Mouse (Mus musculus): ENCODE data around the gene Hoxb5.

Gene Hoxb5

DNA sequence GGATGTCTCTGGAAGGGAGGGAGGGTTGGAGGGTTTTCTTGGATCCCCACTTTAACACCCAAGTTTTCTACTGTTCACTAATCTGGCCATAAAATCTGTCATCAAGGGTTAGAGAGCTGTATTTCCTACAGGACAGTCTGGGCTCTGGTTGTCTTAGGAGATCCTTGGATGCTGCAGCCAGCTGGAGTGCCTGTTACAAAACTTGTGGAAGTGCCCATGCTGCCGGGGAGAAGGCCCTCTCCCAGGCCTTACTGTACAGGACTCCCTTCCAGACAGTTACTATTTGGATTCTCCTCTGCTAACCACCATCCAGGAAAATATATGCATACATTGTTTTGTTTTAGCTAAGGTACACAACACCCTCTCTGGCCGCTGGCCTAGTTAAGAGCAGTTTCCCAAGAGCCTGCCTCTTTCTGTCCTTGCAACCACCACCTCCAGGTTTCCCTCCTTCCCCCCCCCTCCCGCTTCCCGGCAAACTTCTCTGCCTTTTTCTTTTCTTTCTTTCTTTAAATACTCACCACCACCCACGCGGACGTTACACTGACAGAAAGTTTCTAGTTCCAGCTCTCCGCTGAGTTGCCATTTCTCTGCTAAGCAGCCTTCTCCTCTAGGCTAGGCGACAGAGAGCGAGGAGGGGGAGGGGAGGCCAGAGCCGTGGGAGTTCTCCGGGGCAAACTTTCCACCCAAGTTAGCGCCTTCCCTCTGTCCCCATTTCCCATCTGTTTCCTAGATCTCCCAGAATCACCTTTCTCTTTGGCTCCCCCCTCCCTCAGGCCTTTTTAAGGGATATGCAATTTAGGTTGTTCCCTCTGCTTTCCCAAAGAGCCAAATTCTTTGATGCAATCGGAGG lies 46.6 kb downstream of the Hoxb5 start:
- in situ Hi-C loops (cut with MboI, MseI) = no loop called here

- in situ Hi-C loops (cut with MboI, MseI) = no loop called here
Observed at GRCm38 (mm10) chr11:96350341-96350624, 47.1 kb downstream of the Hoxb5 start, which contains the start of gene Hoxb2. Gene Hoxb2, plus strand, starts transcription at chr11:96350525.

DNA sequence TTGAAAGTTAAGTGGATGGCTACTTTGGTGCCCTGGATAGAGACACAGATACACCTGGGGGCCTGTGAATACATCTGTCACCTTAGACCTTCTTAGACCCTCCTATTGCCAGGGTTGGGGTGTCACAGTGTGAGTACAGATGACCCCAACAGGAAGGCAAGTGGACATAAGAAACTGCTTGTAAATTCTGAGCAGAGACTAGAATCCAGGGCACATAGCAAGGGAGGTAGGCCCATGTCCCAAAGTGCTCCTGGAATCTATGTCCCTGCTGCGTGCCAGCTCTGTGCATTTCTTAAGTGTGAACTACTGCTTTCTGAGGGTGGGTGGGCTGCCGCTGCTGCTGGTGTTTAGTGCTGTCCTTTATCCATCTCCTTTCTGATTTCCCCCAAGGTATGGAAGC lies 47.7 kb downstream of the Hoxb5 start:
- in situ Hi-C loops (cut with MboI, MseI) = no loop called here

GRCm38 (mm10) chr11:96351312-96351711 lies 48.2 kb downstream of the Hoxb5 start:
- in situ Hi-C loops (cut with MboI, MseI) = no loop called here

DNA sequence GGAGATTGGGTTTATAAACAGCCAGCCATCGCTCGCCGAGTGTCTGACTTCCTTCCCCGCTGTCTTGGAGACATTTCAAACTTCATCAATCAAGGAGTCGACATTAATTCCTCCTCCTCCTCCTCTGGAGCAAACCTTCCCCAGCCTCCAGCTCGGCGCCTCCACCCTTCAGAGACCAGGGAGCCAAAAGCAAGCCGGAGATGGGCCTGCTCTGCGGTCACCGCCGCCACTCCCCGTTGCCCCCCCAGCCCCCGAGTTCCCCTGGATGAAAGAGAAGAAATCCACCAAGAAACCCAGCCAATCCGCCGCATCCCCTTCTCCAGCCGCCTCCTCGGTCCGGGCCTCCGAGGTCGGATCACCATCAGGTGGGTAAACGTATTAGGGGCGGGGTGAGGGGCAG lies 48.7 kb downstream of the Hoxb5 start:
- in situ Hi-C loops (cut with MboI, MseI) = no loop called here

DNA sequence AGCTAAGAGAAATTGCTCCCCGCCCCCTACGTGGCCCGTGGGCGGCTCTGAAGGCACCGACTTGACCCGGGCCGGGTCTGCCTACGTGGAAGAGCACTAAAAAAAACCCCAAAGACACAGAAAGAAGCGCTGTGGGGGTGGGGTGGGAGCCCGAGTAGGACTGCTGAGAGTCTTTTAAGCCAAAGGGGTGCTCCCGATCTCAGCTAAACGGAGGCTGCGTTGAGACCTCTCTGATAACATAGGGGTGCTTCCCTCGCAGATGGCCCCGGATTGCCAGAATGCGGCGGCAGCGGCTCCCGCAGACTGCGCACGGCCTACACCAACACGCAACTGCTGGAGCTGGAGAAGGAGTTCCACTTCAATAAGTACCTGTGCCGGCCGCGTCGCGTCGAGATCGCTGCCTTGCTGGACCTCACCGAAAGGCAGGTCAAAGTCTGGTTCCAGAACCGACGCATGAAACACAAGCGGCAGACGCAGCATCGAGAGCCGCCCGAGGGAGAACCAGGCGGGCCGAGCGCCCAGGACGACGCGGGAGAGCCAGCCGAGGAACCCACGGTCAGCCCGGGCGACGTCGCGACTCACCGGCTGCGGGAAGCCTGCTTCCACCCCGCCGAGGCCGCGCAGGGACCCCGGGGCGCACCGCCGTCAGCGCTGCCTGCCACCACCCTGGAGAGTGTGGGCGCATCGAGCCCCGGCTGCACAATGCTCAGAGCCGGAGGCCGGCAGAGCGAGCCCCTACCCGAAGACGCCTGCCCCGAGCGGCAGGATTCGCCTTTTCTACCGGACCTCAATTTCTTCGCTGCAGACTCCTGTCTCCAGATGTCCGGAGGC lies 49.8 kb downstream of the Hoxb5 start:
- in situ Hi-C loops (cut with MboI, MseI) = no loop called here

GRCm38 (mm10) chr11:96353522-96353841 lies 50.3 kb downstream of the Hoxb5 start:
- in situ Hi-C loops (cut with MboI, MseI) = no loop called here

DNA sequence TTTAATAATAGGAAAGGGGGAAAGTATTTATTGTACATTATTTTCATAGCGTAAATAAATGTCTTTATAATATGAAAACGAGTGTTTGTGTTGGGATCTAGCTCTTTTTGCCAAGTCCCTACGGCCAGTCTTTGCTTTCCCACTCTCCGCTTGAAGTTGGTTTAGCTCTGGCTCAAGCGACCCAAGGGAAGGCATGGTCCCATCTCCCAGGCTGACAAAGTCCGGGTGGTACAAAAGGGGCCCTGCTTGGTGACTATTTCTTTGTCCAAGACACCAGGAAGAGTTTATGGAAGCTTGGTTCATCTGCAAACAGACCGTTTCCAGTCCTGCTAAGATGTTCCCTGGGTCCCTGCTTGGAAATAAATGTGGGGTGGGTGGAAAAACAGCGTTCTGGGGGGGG lies 50.8 kb downstream of the Hoxb5 start:
- in situ Hi-C loops (cut with MboI, MseI) = no loop called here

- in situ Hi-C loops (cut with MboI, MseI) = no loop called here
Observed at GRCm38 (mm10) chr11:96354376-96354775, 51.2 kb downstream of the Hoxb5 start.

DNA sequence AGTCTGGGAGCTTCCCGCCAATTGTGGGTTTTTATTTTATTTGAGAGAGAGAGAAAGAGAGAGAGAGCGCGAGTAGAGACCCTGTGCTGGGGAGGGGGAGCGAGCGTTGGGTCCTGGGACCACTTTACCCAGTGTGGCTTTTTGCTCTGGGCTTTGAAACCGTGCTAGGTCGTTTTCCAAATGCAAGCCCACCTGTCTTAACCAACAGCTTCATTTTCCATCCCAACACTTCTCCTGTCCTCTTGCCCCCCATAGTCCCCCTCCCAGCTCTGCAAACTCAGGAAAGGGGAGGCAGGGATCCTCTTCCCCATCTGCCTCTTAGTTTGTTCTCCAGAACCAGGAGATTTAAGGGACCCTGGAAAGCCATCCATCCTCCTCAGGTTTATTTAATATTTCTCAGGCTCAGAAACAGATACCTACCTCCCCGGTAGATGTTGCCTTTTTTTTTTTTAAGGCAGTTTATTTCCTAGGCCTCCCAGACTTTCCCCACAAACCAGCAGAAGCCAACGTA lies 51.7 kb downstream of the Hoxb5 start:
- in situ Hi-C loops (cut with MboI, MseI) = no loop called here
